Mouse (Mus musculus): ENCODE measurements around the gene Ermap. TPM values are rescaled to one million over a fixed set of nuclear protein-coding genes. Genes with fewer than 3 reads are reported as not detected.

Gene Ermap
- polyA plus RNA-seq, 2 experiments = 191 to 300 TPM

- H3K9me3 ChIP-seq (ENCODE audit: control insufficient read depth, low read length) = no peaks in the 10 kb centered on the region
- no peaks in the 10 kb centered on the region for H3K27me3 ChIP-seq (ENCODE audit: control insufficient read depth, insufficient read depth, low read length)
- H3K36me3 ChIP-seq (replicated peaks; ENCODE audit: control insufficient read depth, insufficient read depth, low read depth) = no peaks in the 10 kb centered on the region; the same call in 1 of the 2 replicates
- TF ChIP-seq EP300 (IDR thresholded peaks at IDR 0.05; ENCODE audit: low read depth) (no peak), CTCF (IDR thresholded peaks at IDR 0.05; ENCODE audit: low read depth) (no peak)
- WGBS (ENCODE audit: insufficient replicate concordance) = under 1% methylated on average over 46 of the region's 47 CpGs
- H3K4me1 ChIP-seq (replicated peaks; ENCODE audit: control insufficient read depth in 2 of 2, insufficient read depth in 2 of 2, low read length in 1 of 2) = peaks cover 42 to 62% of the 10 kb centered on the region in 2 experiments
- peak within 1 kb of the TSS; percentile 77 for H3K27ac ChIP-seq
- peak; percentile 84 for ATAC-seq (ENCODE audit: insufficient read depth)
- peak; percentile 74 to 82 (median 82) for DNase-seq (ENCODE audit: low read depth in 3 of 3, low spot score in 3 of 3)
- peak within 1 kb of the TSS; percentile 93 for H3K4me2 ChIP-seq (ENCODE audit: low read depth)
- H3K4me3 ChIP-seq (ENCODE audit: insufficient read depth in 1 of 2, low read depth in 2 of 2, low read length in 2 of 2) = peak within 1 kb of the TSS; percentile 79 to 100
- peak within 1 kb of the TSS; percentile 98 for H3K9ac ChIP-seq (replicated peaks)
These were observed 5.2 kb upstream of the Ermap start, which contains the start of gene Svbp for GRCm38 (mm10) chr4:119194909-119195581. Gene Svbp, plus strand, starts transcription at chr4:119195306.

GRCm38 (mm10) chr4:119192757-119193156 is 2.9 kb upstream of the Ermap start:
- no peaks in the 10 kb centered on the region for H3K27me3 ChIP-seq (ENCODE audit: control insufficient read depth, insufficient read depth, low read length)
- no peak overlapping the region for H3K9ac ChIP-seq (replicated peaks)
- no peak overlapping the region for H3K4me2 ChIP-seq (ENCODE audit: low read depth)
- H3K36me3 ChIP-seq (replicated peaks; ENCODE audit: control insufficient read depth, insufficient read depth, low read depth) = peaks cover 11% of the 10 kb centered on the region
- DNase-seq (ENCODE audit: low read depth in 3 of 3, low spot score in 3 of 3) (no peak), ATAC-seq (ENCODE audit: insufficient read depth) (no peak)
- 77% methylated on average over 4 of the region's 4 CpGs for WGBS (ENCODE audit: insufficient replicate concordance)
- H3K4me3 ChIP-seq (ENCODE audit: insufficient read depth in 1 of 2, low read depth in 2 of 2, low read length in 2 of 2) = no peak overlapping the region
- no peak for TF ChIP-seq CTCF (IDR thresholded peaks at IDR 0.05; ENCODE audit: low read depth)
- no peak for TF ChIP-seq EP300 (IDR thresholded peaks at IDR 0.05; ENCODE audit: low read depth)
- H3K4me1 ChIP-seq (replicated peaks; ENCODE audit: control insufficient read depth in 2 of 2, insufficient read depth in 2 of 2, low read length in 1 of 2) = peaks cover 33 to 57% of the 10 kb centered on the region in 2 experiments
- H3K27ac ChIP-seq = peak overlapping the region; percentile 60
- H3K9me3 ChIP-seq (ENCODE audit: control insufficient read depth, low read length) = no peaks in the 10 kb centered on the region

GRCm38 (mm10) chr4:119191273-119191672 is 1.5 kb upstream of the Ermap start:
- H3K4me1 ChIP-seq (replicated peaks; ENCODE audit: control insufficient read depth in 2 of 2, insufficient read depth in 2 of 2, low read length in 1 of 2) = peaks cover 39 to 64% of the 10 kb centered on the region in 2 experiments
- DNase-seq (ENCODE audit: low read depth in 3 of 3, low spot score in 3 of 3) = no peak
- WGBS (ENCODE audit: insufficient replicate concordance) = 50% methylated on average over 3 of the region's 3 CpGs
- no peaks in the 10 kb centered on the region for H3K27me3 ChIP-seq (ENCODE audit: control insufficient read depth, insufficient read depth, low read length)
- H3K27ac ChIP-seq = peak overlapping the region; percentile 97
- H3K9me3 ChIP-seq (ENCODE audit: control insufficient read depth, low read length) = no peaks in the 10 kb centered on the region
- peak overlapping the region; percentile 97 for H3K9ac ChIP-seq (replicated peaks)
- TF ChIP-seq CTCF (IDR thresholded peaks at IDR 0.05; ENCODE audit: low read depth) (no peak), EP300 (IDR thresholded peaks at IDR 0.05; ENCODE audit: low read depth) (no peak)
- H3K4me3 ChIP-seq (ENCODE audit: insufficient read depth in 1 of 2, low read depth in 2 of 2, low read length in 2 of 2) = peak overlapping the region; percentile 56 to 72; a peak in 3 of 4 replicates
- no peak for ATAC-seq (ENCODE audit: insufficient read depth)
- peak overlapping the region; percentile 79 for H3K4me2 ChIP-seq (ENCODE audit: low read depth)
- peaks cover 26% of the 10 kb centered on the region for H3K36me3 ChIP-seq (replicated peaks; ENCODE audit: control insufficient read depth, insufficient read depth, low read depth)

GRCm38 (mm10) chr4:119190618-119191017 is 807 bp upstream of the Ermap start:
- 14% methylated on average over 8 of the region's 8 CpGs for WGBS (ENCODE audit: insufficient replicate concordance)
- TF ChIP-seq EP300 (IDR thresholded peaks at IDR 0.05; ENCODE audit: low read depth) (peak; percentile 84), CTCF (IDR thresholded peaks at IDR 0.05; ENCODE audit: low read depth) (no peak)
- H3K4me3 ChIP-seq (ENCODE audit: insufficient read depth in 1 of 2, low read depth in 2 of 2, low read length in 2 of 2) = peak overlapping the region; percentile 72 to 91
- peak overlapping the region; percentile 97 for H3K27ac ChIP-seq
- DNase-seq (ENCODE audit: low read depth in 3 of 3, low spot score in 3 of 3) (peak; percentile 87 to 89 (median 88)), ATAC-seq (ENCODE audit: insufficient read depth) (peak; percentile 67)
- no peaks in the 10 kb centered on the region for H3K27me3 ChIP-seq (ENCODE audit: control insufficient read depth, insufficient read depth, low read length)
- peak overlapping the region; percentile 79 for H3K4me2 ChIP-seq (ENCODE audit: low read depth)
- H3K9me3 ChIP-seq (ENCODE audit: control insufficient read depth, low read length) = no peaks in the 10 kb centered on the region
- peaks cover 42 to 67% of the 10 kb centered on the region in 2 experiments for H3K4me1 ChIP-seq (replicated peaks; ENCODE audit: control insufficient read depth in 2 of 2, insufficient read depth in 2 of 2, low read length in 1 of 2)
- H3K9ac ChIP-seq (replicated peaks) = peak overlapping the region; percentile 97
- peaks cover 33% of the 10 kb centered on the region for H3K36me3 ChIP-seq (replicated peaks; ENCODE audit: control insufficient read depth, insufficient read depth, low read depth)

- Histone ChIP-seq H3K4me3 (ENCODE audit: insufficient read depth in 1 of 2, low read depth in 2 of 2, low read length in 2 of 2) (peak overlapping the region; percentile 72 to 91), H3K9ac (replicated peaks) (peak overlapping the region; percentile 97), H3K36me3 (replicated peaks; ENCODE audit: control insufficient read depth, insufficient read depth, low read depth) (peaks cover 45% of the 10 kb centered on the region), H3K27ac (peak overlapping the region; percentile 97), H3K4me1 (replicated peaks; ENCODE audit: control insufficient read depth in 2 of 2, insufficient read depth in 2 of 2, low read length in 1 of 2) (peaks cover 39 to 66% of the 10 kb centered on the region in 2 experiments), H3K4me2 (ENCODE audit: low read depth) (no peak overlapping the region; the same call in 1 of the 2 replicates), H3K27me3 (ENCODE audit: control insufficient read depth, insufficient read depth, low read length) (no peaks in the 10 kb centered on the region), H3K9me3 (ENCODE audit: control insufficient read depth, low read length) (no peaks in the 10 kb centered on the region)
- WGBS (ENCODE audit: insufficient replicate concordance) = 17% methylated on average over 6 of the region's 6 CpGs
- ATAC-seq (ENCODE audit: insufficient read depth) = peak; percentile 34; the same call in 1 of the 2 replicates
- no peak for DNase-seq (ENCODE audit: low read depth in 3 of 3, low spot score in 3 of 3)
- TF ChIP-seq CTCF (IDR thresholded peaks at IDR 0.05; ENCODE audit: low read depth) (no peak), EP300 (IDR thresholded peaks at IDR 0.05; ENCODE audit: low read depth) (no peak)
These were observed 419 bp downstream of the Ermap start for GRCm38 (mm10) chr4:119189392-119189791.
